ENCODE assay signal across 29 mouse cellular contexts in the genomic region with DNA sequence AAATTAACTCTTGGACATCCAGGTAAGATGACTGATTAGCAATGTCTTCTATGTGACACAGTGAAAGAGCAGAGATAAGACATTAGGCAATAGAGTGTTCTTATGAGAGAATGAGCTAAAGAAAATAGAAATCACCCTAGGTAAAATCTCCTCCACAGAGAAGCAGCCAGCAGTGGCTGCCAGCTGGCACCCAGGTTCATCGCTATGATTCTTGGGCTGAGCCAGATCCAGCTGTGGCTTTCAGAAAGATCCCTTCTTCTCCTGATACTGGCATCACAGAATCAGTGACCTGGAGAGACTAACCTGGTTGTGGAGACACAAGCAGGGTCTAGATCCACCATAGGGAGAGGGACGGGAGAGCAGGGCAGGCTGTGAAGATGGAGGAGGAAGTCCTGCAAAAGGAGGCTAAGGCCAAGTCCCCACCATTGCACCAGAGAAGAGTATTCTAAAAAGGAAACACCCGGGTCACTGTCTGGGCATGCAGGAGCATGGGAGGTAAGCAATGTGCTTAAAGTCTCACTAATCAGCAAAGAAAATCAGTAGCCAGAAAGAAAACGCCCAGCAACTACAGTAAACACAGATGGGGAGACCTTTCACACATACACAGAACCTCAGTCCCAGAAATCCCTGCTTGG. TPM values are rescaled to one million over a fixed set of nuclear protein-coding genes. Genes with fewer than 3 reads are reported as not detected.
"Had no signal": no experiment of that assay in that cellular context is flagged by ENCODE, and none has a peak within 500 bp of the region (broad histone marks: within the 10 kb centered on the region; RNA-seq: fewer than 3 reads in every experiment).

No protein-coding gene starts in this region.

- H3K9me3 ChIP-seq: kidney, embryonic 15.5 days; liver, embryonic 15.5 days; lung, embryonic 15.5 days; midbrain, embryonic 10.5 days; midbrain, embryonic 13.5 days had no signal

- H3K27me3 ChIP-seq: kidney, embryonic 15.5 days; liver, embryonic 15.5 days; lung, embryonic 15.5 days; megakaryocyte, embryonic 14.5 days; midbrain, embryonic 13.5 days; neural tube, embryonic 13.5 days had no signal

- DNase-seq: kidney, adult 8-10 months; kidney, postnatal 10 days; kidney, postnatal 36 days; layer of hippocampus, postnatal 36 days; lung, adult 18-20 months; lung, postnatal 10 days; lung, postnatal 36 days; thymus, adult 2 months; thymus, postnatal 14 days; thymus, postnatal 4 days had no signal

- H3K4me1 ChIP-seq: liver, embryonic 15.5 days; lung, embryonic 15.5 days; megakaryocyte, embryonic 14.5 days; midbrain, embryonic 10.5 days; midbrain, embryonic 13.5 days; neural tube, embryonic 13.5 days had no signal

- H3K27ac ChIP-seq: kidney, embryonic 15.5 days; left cerebral cortex, adult 2 months; liver, embryonic 15.5 days; lung, embryonic 15.5 days; midbrain, embryonic 10.5 days; midbrain, embryonic 13.5 days; neural tube, embryonic 13.5 days had no signal

- H3K4me3 ChIP-seq: kidney, embryonic 15.5 days; left cerebral cortex, adult 2 months; liver, embryonic 15.5 days; lung, embryonic 15.5 days; megakaryocyte, embryonic 14.5 days; midbrain, embryonic 10.5 days; midbrain, embryonic 13.5 days; myocyte; neural tube, embryonic 13.5 days had no signal

- H3K36me3 ChIP-seq: kidney, embryonic 15.5 days; liver, embryonic 15.5 days; lung, embryonic 15.5 days; midbrain, embryonic 10.5 days; midbrain, embryonic 13.5 days; neural tube, embryonic 13.5 days had no signal

RNA-seq across cellular contexts. Expression of a gene that starts 46.0 kb away (rescaled TPM):
- total RNA-seq: layer of hippocampus, adult 8-10 months; layer of hippocampus, postnatal 10 days; layer of hippocampus, postnatal 36 days; left cerebral cortex, adult 2 months; left cerebral cortex, postnatal 10 days; left cerebral cortex, postnatal 36 days; monocyte, adult 5-6 weeks had no signal
- polyA plus RNA-seq: intestine, postnatal 0 days; kidney, embryonic 15.5 days; liver, embryonic 11.5 days; liver, embryonic 15.5 days; lung, embryonic 15.5 days; midbrain, embryonic 10.5 days; midbrain, embryonic 13.5 days; myocyte; neural tube, embryonic 13.5 days; small intestine, adult 2 months; spleen, adult 2 months; testis, adult 2 months; thymus, adult 2 months had no signal
